Mouse (Mus musculus) liver, postnatal 0 days (tissue): ENCODE measurements around the gene Chp1.

Experiments used
- CTCF ChIP-seq: sonication (generic); IDR thresholded peaks from 2 replicates; pipeline ENCODE4 v1.5.1; 2016; ENCODE audit warnings: antibody characterized with exemption, low read depth
- EP300 ChIP-seq: IDR thresholded peaks from 2 replicates; pipeline ENCODE4 v1.6.1; 2016; ENCODE audit warnings: antibody characterized with exemption, low read depth, mild to moderate bottlenecking

- TF ChIP-seq CTCF (no peak), EP300 (no peak)
Observed at GRCm38 (mm10) chr2:119617841-119618198, 70.3 kb downstream of the Chp1 start.
